Mouse (Mus musculus): Measurements from ENCODE around the gene Rnf223.
A peak's percentile ranks its signal among the peaks of the same experiment; 100 is the strongest.
"Not testable (repeated sequence)": the region's sequence is repeated elsewhere in the genome, so short reads cannot be mapped to it uniquely, and the experiment has no call there.

The Rnf223 gene

GRCm38 (mm10) chr4:156128746-156129145 is 1.6 kb upstream of the Rnf223 start:
- no peak for DNase-seq (ENCODE audit: low spot score)

- DNase-seq (ENCODE audit: low spot score) = no peak
These were observed 627 bp downstream of the Rnf223 start for GRCm38 (mm10) chr4:156130940-156131339.

GRCm38 (mm10) chr4:156133334-156133733 is 3.0 kb downstream of the Rnf223 start:
- DNase-seq (ENCODE audit: low spot score) = no peak

- peak; percentile 16 for DNase-seq (ENCODE audit: low spot score)
These were observed 3.8 kb downstream of the Rnf223 start for GRCm38 (mm10) chr4:156133943-156134605.

GRCm38 (mm10) chr4:156135112-156135511 is 4.8 kb downstream of the Rnf223 start:
- no peak for DNase-seq (ENCODE audit: low spot score)

- DNase-seq (ENCODE audit: low spot score) = no peak
These were observed 5.5 kb downstream of the Rnf223 start for GRCm38 (mm10) chr4:156135801-156136200.

- DNase-seq (ENCODE audit: low spot score) = no peak
These were observed 6.2 kb downstream of the Rnf223 start for GRCm38 (mm10) chr4:156136285-156137100.

GRCm38 (mm10) chr4:156150887-156151286 is 20.6 kb downstream of the Rnf223 start:
- DNase-seq (ENCODE audit: low spot score) = not testable (repeated sequence)

GRCm38 (mm10) chr4:156154771-156155170 is 24.5 kb downstream of the Rnf223 start:
- DNase-seq (ENCODE audit: low spot score) = no peak

- no peak for DNase-seq (ENCODE audit: low spot score)
These were observed 36.2 kb downstream of the Rnf223 start for GRCm38 (mm10) chr4:156166477-156166876.

- DNase-seq (ENCODE audit: low spot score) = no peak
These were observed 38.3 kb downstream of the Rnf223 start for GRCm38 (mm10) chr4:156168611-156169010.

GRCm38 (mm10) chr4:156169129-156169528 is 38.8 kb downstream of the Rnf223 start:
- no peak for DNase-seq (ENCODE audit: low spot score)

GRCm38 (mm10) chr4:156171828-156172227 is 41.5 kb downstream of the Rnf223 start:
- no peak for DNase-seq (ENCODE audit: low spot score)

- no peak for DNase-seq (ENCODE audit: low spot score)
These were observed 47.3 kb downstream of the Rnf223 start for GRCm38 (mm10) chr4:156177630-156178029.
